Mouse (Mus musculus) cerebellum, adult 2 months (tissue): Measurements from ENCODE around the gene Mlst8.

ENCODE experiments used
- CTCF ChIP-seq: fragments of 200-500 bp; IDR thresholded peaks from 2 replicates; pipeline ENCODE4 v1.5.1; 2011; ENCODE audit warnings: low read depth, mild to moderate bottlenecking, control low read depth, low read length, moderate library complexity, borderline replicate concordance; ENCODE audit not compliant: insufficient read depth
- POLR2A ChIP-seq: fragments of 200-500 bp; IDR thresholded peaks from 2 replicates; pipeline ENCODE4 v1.6.1; 2011; ENCODE audit warnings: low read length, control low read depth, borderline replicate concordance; ENCODE audit not compliant: insufficient read depth

DNA sequence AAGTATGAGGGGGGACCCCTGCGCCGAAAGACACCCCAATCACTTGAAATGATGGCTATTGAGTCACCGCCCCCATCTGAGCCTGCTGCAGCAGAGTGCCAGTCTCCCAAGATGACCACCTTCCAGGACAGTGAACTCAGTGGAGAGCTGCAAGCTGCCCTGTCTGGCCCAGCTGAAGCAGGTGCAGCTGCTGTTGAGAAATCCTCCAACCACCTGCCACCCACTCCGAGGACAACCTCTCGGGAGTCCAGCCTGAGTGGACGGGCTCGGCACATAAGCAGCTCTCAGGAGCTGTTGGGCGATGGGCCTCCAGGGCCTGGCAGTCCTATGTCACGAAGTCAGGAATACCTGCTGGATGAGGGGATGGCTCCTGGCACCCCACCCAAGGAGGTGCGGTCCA, 25.2 kb upstream of the Mlst8 start:
- TF ChIP-seq POLR2A (no peak), CTCF (no peak)
